Mouse (Mus musculus) small intestine, adult 2 months (tissue): Measurements from ENCODE around the gene Ncl.

Experiments used
- CTCF ChIP-seq: fragments of 200-500 bp; IDR thresholded peaks from 2 replicates; pipeline ENCODE4 v1.5.1; 2012; ENCODE audit warnings: low read depth, mild to moderate bottlenecking, control low read depth, inconsistent platforms, low read length, moderate library complexity, mixed read lengths; ENCODE audit not compliant: insufficient replicate concordance, insufficient read length; ENCODE audit errors: extremely low read depth
- POLR2A ChIP-seq: fragments of 200-500 bp; IDR thresholded peaks from 2 replicates; pipeline ENCODE4 v1.6.1; 2012; ENCODE audit warnings: low read depth, mild to moderate bottlenecking, control low read depth, inconsistent platforms, low read length, moderate library complexity

GRCm38 (mm10) chr1:86381027-86381426, 21.8 kb upstream of the Ncl start:
- no peak for TF ChIP-seq POLR2A
- TF ChIP-seq CTCF = peak; percentile 81; the same call in 1 of the 2 replicates
